Mouse (Mus musculus): ENCODE measurements at regions not wholly inside any gene's neighbourhood (a gene's known extent, or its start where the extent isn't known, plus 50 kb on each side); places are given as distances from the start of the nearest gene placed in this dataset.

- no peak overlapping the region for H3K4me3 ChIP-seq
- no peaks in the 10 kb centered on the region for H3K27me3 ChIP-seq (ENCODE audit: control insufficient read depth, insufficient read depth, low read length)
- intact Hi-C loops (cut with DNase I) = no loop called here
- no peak overlapping the region for H3K27ac ChIP-seq
- H3K4me1 ChIP-seq (ENCODE audit: control insufficient read depth, insufficient read depth, low read length) = no peaks in the 10 kb centered on the region
- no peak overlapping the region for H3K9ac ChIP-seq (ENCODE audit: low read depth, low read length)
- WGBS = 82% methylated on average over 5 of the region's 5 CpGs
- DNase-seq = no peak
- H3K79me2 ChIP-seq (replicated peaks; ENCODE audit: control insufficient read depth, insufficient read depth, low read length) = no peaks in the 10 kb centered on the region
- H3K36me3 ChIP-seq (ENCODE audit: control insufficient read depth, insufficient read depth, low read length) = no peaks in the 10 kb centered on the region
- TF ChIP-seq POLR2A (IDR thresholded peaks at IDR 0.05; ENCODE audit: insufficient read depth, low read depth, low read length) (no peak), CTCF (IDR thresholded peaks at IDR 0.05) (no peak), EP300 (IDR thresholded peaks at IDR 0.05; ENCODE audit: insufficient read depth, low read depth, low read length) (no peak)
These were observed 594.4 kb upstream of the Cdh5 start for GRCm38 (mm10) chr8:103507068-103507467.

- WGBS = 68% methylated on average over 4 of the region's 4 CpGs
- TF ChIP-seq EP300 (IDR thresholded peaks at IDR 0.05; ENCODE audit: insufficient read depth, low read depth, low read length) (no peak), CTCF (IDR thresholded peaks at IDR 0.05) (no peak), POLR2A (IDR thresholded peaks at IDR 0.05; ENCODE audit: insufficient read depth, low read depth, low read length) (no peak)
- Histone ChIP-seq H3K36me3 (ENCODE audit: control insufficient read depth, insufficient read depth, low read length) (no peaks in the 10 kb centered on the region), H3K4me3 (no peak overlapping the region), H3K27me3 (ENCODE audit: control insufficient read depth, insufficient read depth, low read length) (no peaks in the 10 kb centered on the region), H3K4me1 (ENCODE audit: control insufficient read depth, insufficient read depth, low read length) (no peaks in the 10 kb centered on the region), H3K27ac (no peak overlapping the region), H3K9ac (ENCODE audit: low read depth, low read length) (no peak overlapping the region), H3K79me2 (replicated peaks; ENCODE audit: control insufficient read depth, insufficient read depth, low read length) (no peaks in the 10 kb centered on the region)
- no peak for DNase-seq
- intact Hi-C loops (cut with DNase I) = no loop called here
These were observed 581.1 kb upstream of the Cdh5 start for GRCm38 (mm10) chr8:103520141-103520866.

- DNase-seq = no peak
- Histone ChIP-seq H3K4me3 (no peak overlapping the region), H3K27ac (no peak overlapping the region), H3K36me3 (ENCODE audit: control insufficient read depth, insufficient read depth, low read length) (no peaks in the 10 kb centered on the region), H3K79me2 (replicated peaks; ENCODE audit: control insufficient read depth, insufficient read depth, low read length) (no peaks in the 10 kb centered on the region), H3K4me1 (ENCODE audit: control insufficient read depth, insufficient read depth, low read length) (no peaks in the 10 kb centered on the region), H3K9ac (ENCODE audit: low read depth, low read length) (no peak overlapping the region), H3K27me3 (ENCODE audit: control insufficient read depth, insufficient read depth, low read length) (no peaks in the 10 kb centered on the region)
- WGBS = 45% methylated on average over 4 of the region's 4 CpGs
- intact Hi-C loops (cut with DNase I) = no loop called here
- TF ChIP-seq POLR2A (IDR thresholded peaks at IDR 0.05; ENCODE audit: insufficient read depth, low read depth, low read length) = no peak
- no peak for TF ChIP-seq CTCF (IDR thresholded peaks at IDR 0.05)
- no peak for TF ChIP-seq EP300 (IDR thresholded peaks at IDR 0.05; ENCODE audit: insufficient read depth, low read depth, low read length)
These were observed 570.5 kb upstream of the Cdh5 start for GRCm38 (mm10) chr8:103530903-103531302.

GRCm38 (mm10) chr8:103534971-103535370 is 566.5 kb upstream of the Cdh5 start:
- 69% methylated on average over 4 of the region's 4 CpGs for WGBS
- Histone ChIP-seq H3K36me3 (ENCODE audit: control insufficient read depth, insufficient read depth, low read length) (no peaks in the 10 kb centered on the region), H3K4me3 (no peak overlapping the region), H3K79me2 (replicated peaks; ENCODE audit: control insufficient read depth, insufficient read depth, low read length) (no peaks in the 10 kb centered on the region), H3K9ac (ENCODE audit: low read depth, low read length) (no peak overlapping the region), H3K4me1 (ENCODE audit: control insufficient read depth, insufficient read depth, low read length) (no peaks in the 10 kb centered on the region), H3K27ac (no peak overlapping the region), H3K27me3 (ENCODE audit: control insufficient read depth, insufficient read depth, low read length) (no peaks in the 10 kb centered on the region)
- DNase-seq = no peak
- intact Hi-C loops (cut with DNase I) = no loop called here
- TF ChIP-seq CTCF (IDR thresholded peaks at IDR 0.05) (no peak), POLR2A (IDR thresholded peaks at IDR 0.05; ENCODE audit: insufficient read depth, low read depth, low read length) (no peak), EP300 (IDR thresholded peaks at IDR 0.05; ENCODE audit: insufficient read depth, low read depth, low read length) (no peak)

GRCm38 (mm10) chr8:103536856-103537255 is 564.6 kb upstream of the Cdh5 start:
- H3K36me3 ChIP-seq (ENCODE audit: control insufficient read depth, insufficient read depth, low read length) = no peaks in the 10 kb centered on the region
- 68% methylated on average over 2 of the region's 2 CpGs for WGBS
- no peak overlapping the region for H3K9ac ChIP-seq (ENCODE audit: low read depth, low read length)
- H3K4me3 ChIP-seq = no peak overlapping the region
- H3K79me2 ChIP-seq (replicated peaks; ENCODE audit: control insufficient read depth, insufficient read depth, low read length) = no peaks in the 10 kb centered on the region
- DNase-seq = no peak
- no peak overlapping the region for H3K27ac ChIP-seq
- no peaks in the 10 kb centered on the region for H3K27me3 ChIP-seq (ENCODE audit: control insufficient read depth, insufficient read depth, low read length)
- TF ChIP-seq CTCF (IDR thresholded peaks at IDR 0.05) (no peak), EP300 (IDR thresholded peaks at IDR 0.05; ENCODE audit: insufficient read depth, low read depth, low read length) (no peak), POLR2A (IDR thresholded peaks at IDR 0.05; ENCODE audit: insufficient read depth, low read depth, low read length) (no peak)
- H3K4me1 ChIP-seq (ENCODE audit: control insufficient read depth, insufficient read depth, low read length) = no peaks in the 10 kb centered on the region
- intact Hi-C loops (cut with DNase I) = no loop called here

- WGBS = 58% methylated on average over 2 of the region's 2 CpGs
- DNase-seq = no peak
- H3K27ac ChIP-seq = no peak overlapping the region
- H3K4me1 ChIP-seq (ENCODE audit: control insufficient read depth, insufficient read depth, low read length) = no peaks in the 10 kb centered on the region
- H3K27me3 ChIP-seq (ENCODE audit: control insufficient read depth, insufficient read depth, low read length) = no peaks in the 10 kb centered on the region
- H3K4me3 ChIP-seq = no peak overlapping the region
- TF ChIP-seq POLR2A (IDR thresholded peaks at IDR 0.05; ENCODE audit: insufficient read depth, low read depth, low read length) (no peak), CTCF (IDR thresholded peaks at IDR 0.05) (no peak), EP300 (IDR thresholded peaks at IDR 0.05; ENCODE audit: insufficient read depth, low read depth, low read length) (no peak)
- no peaks in the 10 kb centered on the region for H3K79me2 ChIP-seq (replicated peaks; ENCODE audit: control insufficient read depth, insufficient read depth, low read length)
- H3K36me3 ChIP-seq (ENCODE audit: control insufficient read depth, insufficient read depth, low read length) = no peaks in the 10 kb centered on the region
- intact Hi-C loops (cut with DNase I) = no loop called here
- H3K9ac ChIP-seq (ENCODE audit: low read depth, low read length) = no peak overlapping the region
These were observed 559.5 kb upstream of the Cdh5 start for GRCm38 (mm10) chr8:103541954-103542353.

Measured in heart, adult 2 months (tissue).